Mouse (Mus musculus) lung, adult 2 months (tissue): ENCODE results near the gene Fbln2.

ENCODE experiments used
- CTCF ChIP-seq: fragments of 200-500 bp; IDR thresholded peaks from 2 replicates; pipeline ENCODE4 v1.5.1; 2011; ENCODE audit warnings: mild to moderate bottlenecking, low read length, control low read depth; ENCODE audit not compliant: insufficient read depth
- POLR2A ChIP-seq: fragments of 200-500 bp; IDR thresholded peaks from 2 replicates; pipeline ENCODE4 v1.6.1; 2011; ENCODE audit warnings: low read depth, mild to moderate bottlenecking, control low read depth, low read length, borderline replicate concordance; ENCODE audit errors: extremely low read depth

- TF ChIP-seq CTCF (no peak), POLR2A (no peak)
Measured at GRCm38 (mm10) chr6:91298828-91299227, 86.6 kb downstream of the Fbln2 start.
